Comparison of ENCODE assay signal across 9 mouse cellular contexts in the genomic region with DNA sequence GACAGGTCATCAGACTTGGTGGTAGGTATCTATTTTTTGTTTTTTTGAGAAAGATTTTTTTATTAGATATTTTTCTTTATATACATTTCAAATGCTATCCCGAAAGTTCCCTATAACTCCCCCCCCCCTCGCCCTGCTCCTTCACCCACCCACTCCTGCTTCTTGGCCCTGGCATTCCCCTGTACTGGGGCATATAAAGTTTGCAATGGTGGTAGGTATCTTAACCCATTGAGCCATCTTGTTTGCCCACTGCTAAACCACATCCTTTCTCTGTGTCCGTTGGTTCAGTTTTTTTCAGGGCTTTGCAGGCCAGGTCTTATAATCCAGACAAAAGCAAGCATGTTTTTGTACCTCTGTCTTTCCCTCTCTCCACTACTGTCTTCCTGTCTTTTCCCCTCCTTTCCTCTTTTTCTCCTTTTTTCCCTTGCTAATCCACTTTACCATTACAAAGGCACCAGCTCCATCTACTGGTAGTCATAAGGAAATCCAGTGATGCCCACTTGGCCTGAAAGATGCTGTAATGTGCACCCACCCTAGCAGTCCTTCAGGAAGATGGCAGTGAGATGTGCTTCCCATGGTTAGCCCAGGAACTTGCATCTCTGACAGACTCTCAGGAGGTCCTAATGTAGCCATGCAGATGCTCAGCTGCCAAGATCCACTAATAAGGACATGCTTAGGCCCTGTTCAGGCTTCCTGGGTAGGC. TPM values are rescaled to one million over a fixed set of nuclear protein-coding genes. Genes with fewer than 3 reads are reported as not detected.
DNase-seq lines count a peak whose midpoint lies in the region; ATAC-seq and TF ChIP-seq lines count a peak whose summit lies in the region.
"Had no signal": no experiment of that assay in that cellular context is flagged by ENCODE, and none has a peak within 500 bp of the region (broad histone marks: within the 10 kb centered on the region; RNA-seq: fewer than 3 reads in every experiment).

No protein-coding gene starts in this region.

- WGBS in limb, embryonic 11.5 days = 65% methylated on average over 3 of the region's 3 CpGs
- WGBS in limb, embryonic 10.5 days = 65% methylated on average over 3 of the region's 3 CpGs
- 52% methylated on average over 3 of the region's 3 CpGs for WGBS in forebrain, postnatal 0 days
- 60% methylated on average over 3 of the region's 3 CpGs for WGBS in neural tube, embryonic 15.5 days

- no peak overlapping the region for H3K4me2 ChIP-seq in limb, embryonic 11.5 days (ENCODE audit: low read depth, severe bottlenecking)
- no peak overlapping the region for H3K4me2 ChIP-seq in forebrain, postnatal 0 days (ENCODE audit: low read depth)
- no peak overlapping the region for H3K4me2 ChIP-seq in neural tube, embryonic 15.5 days
- H3K4me2 ChIP-seq: lung, embryonic 15.5 days had no signal

- peak; percentile 50 to 71 for DNase-seq in cerebellum, postnatal 10 days
- DNase-seq in limb, embryonic 11.5 days (ENCODE audit: low spot score) = peak; percentile 21
- no peak for DNase-seq in limb, embryonic 10.5 days (ENCODE audit: low spot score)
- peak; percentile 81 for DNase-seq in forebrain, postnatal 0 days
- no peak for DNase-seq in thymus, adult 18-20 months
- no peak for DNase-seq in cerebellum, adult 11 months

- no peaks in the 10 kb centered on the region for H3K36me3 ChIP-seq in limb, embryonic 11.5 days (ENCODE audit: control insufficient read depth, insufficient read depth, low read length)
- no peaks in the 10 kb centered on the region for H3K36me3 ChIP-seq in limb, embryonic 10.5 days
- no peaks in the 10 kb centered on the region for H3K36me3 ChIP-seq in forebrain, postnatal 0 days (ENCODE audit: insufficient read depth)
- H3K36me3 ChIP-seq in neural tube, embryonic 15.5 days = no peaks in the 10 kb centered on the region
- H3K36me3 ChIP-seq: lung, embryonic 15.5 days had no signal

- no peaks in the 10 kb centered on the region for H3K4me1 ChIP-seq in limb, embryonic 11.5 days (ENCODE audit: control insufficient read depth, insufficient read depth, low read length)
- H3K4me1 ChIP-seq in limb, embryonic 10.5 days = no peaks in the 10 kb centered on the region
- H3K4me1 ChIP-seq in forebrain, postnatal 0 days (ENCODE audit: insufficient read depth) = no peaks in the 10 kb centered on the region
- H3K4me1 ChIP-seq in neural tube, embryonic 15.5 days = no peaks in the 10 kb centered on the region
- H3K4me1 ChIP-seq: lung, embryonic 15.5 days had no signal

- H3K9ac ChIP-seq in limb, embryonic 11.5 days (ENCODE audit: low read length) = no peak overlapping the region
- H3K9ac ChIP-seq in forebrain, postnatal 0 days = no peak overlapping the region
- H3K9ac ChIP-seq in neural tube, embryonic 15.5 days (replicated peaks) = no peak overlapping the region
- H3K9ac ChIP-seq: lung, embryonic 15.5 days had no signal

- no peak overlapping the region for H3K27ac ChIP-seq in limb, embryonic 11.5 days (replicated peaks; ENCODE audit: low read depth, low read length)
- H3K27ac ChIP-seq in limb, embryonic 10.5 days = no peak overlapping the region
- H3K27ac ChIP-seq in forebrain, postnatal 0 days (ENCODE audit: low read depth, low read length) = no peak overlapping the region
- no peak overlapping the region for H3K27ac ChIP-seq in neural tube, embryonic 15.5 days (replicated peaks)
- H3K27ac ChIP-seq: lung, embryonic 15.5 days had no signal

- H3K27me3 ChIP-seq in limb, embryonic 11.5 days (ENCODE audit: control insufficient read depth, insufficient read depth, low read length) = no peaks in the 10 kb centered on the region
- H3K27me3 ChIP-seq in limb, embryonic 10.5 days (ENCODE audit: low read depth, poor library complexity, severe bottlenecking) = no peaks in the 10 kb centered on the region
- no peaks in the 10 kb centered on the region for H3K27me3 ChIP-seq in forebrain, postnatal 0 days (ENCODE audit: insufficient read depth, low read length)
- H3K27me3 ChIP-seq in neural tube, embryonic 15.5 days (replicated peaks) = no peaks in the 10 kb centered on the region
- H3K27me3 ChIP-seq: lung, embryonic 15.5 days had no signal

- no peaks in the 10 kb centered on the region for H3K9me3 ChIP-seq in limb, embryonic 11.5 days (ENCODE audit: control insufficient read depth, low read length)
- no peaks in the 10 kb centered on the region for H3K9me3 ChIP-seq in limb, embryonic 10.5 days (replicated peaks)
- no peaks in the 10 kb centered on the region for H3K9me3 ChIP-seq in forebrain, postnatal 0 days (ENCODE audit: low read length)
- H3K9me3 ChIP-seq in neural tube, embryonic 15.5 days (replicated peaks) = no peaks in the 10 kb centered on the region
- H3K9me3 ChIP-seq: lung, embryonic 15.5 days had no signal

- ATAC-seq in cerebellum, adult (ENCODE audit: insufficient number of reproducible peaks, low FRiP score, low TSS enrichment) = no peak
- ATAC-seq in limb, embryonic 11.5 days (ENCODE audit: insufficient number of reproducible peaks, low FRiP score, low TSS enrichment, low read depth) = no peak
- ATAC-seq in forebrain, postnatal 0 days = peak; percentile 40
- ATAC-seq in neural tube, embryonic 15.5 days (ENCODE audit: low FRiP score) = peak; percentile 81

- H3K4me3 ChIP-seq in limb, embryonic 11.5 days (ENCODE audit: low read depth, low read length) = no peak overlapping the region
- H3K4me3 ChIP-seq in limb, embryonic 10.5 days = no peak overlapping the region
- H3K4me3 ChIP-seq in forebrain, postnatal 0 days (ENCODE audit: low read depth, low read length) = no peak overlapping the region
- H3K4me3 ChIP-seq in neural tube, embryonic 15.5 days (replicated peaks) = no peak overlapping the region
- H3K4me3 ChIP-seq: lung, embryonic 15.5 days had no signal

- peak; percentile 93 for TF ChIP-seq CTCF in forebrain, postnatal 0 days (IDR thresholded peaks at IDR 0.05; ENCODE audit: low read depth)

RNA-seq across cellular contexts. Expression of gene Vstm2b, which starts 44.3 kb away (rescaled TPM):
- polyA plus RNA-seq in limb, embryonic 11.5 days (2014; fragmentation: Nextera tagmentation; extraction: Ambion mirVana) = 2.2 and 2.8 TPM in 2 replicates
- polyA plus RNA-seq in limb, embryonic 10.5 days (2016; fragmentation: Nextera tagmentation; extraction: Ambion mirVana) = 1.6 and 1.8 TPM in 2 replicates
- 55.4 and 64.6 TPM in 2 replicates for total RNA-seq in forebrain, postnatal 0 days (2014; rRNA removed)
- 27.2 and 31.8 TPM in 2 replicates for polyA plus RNA-seq in forebrain, postnatal 0 days (2015; fragmentation: Nextera tagmentation; extraction: Ambion mirVana)
- 27.2 and 38.3 TPM in 2 replicates for polyA plus RNA-seq in neural tube, embryonic 15.5 days (2015; fragmentation: Nextera tagmentation; extraction: Ambion mirVana)

RNA-seq across cellular contexts. Expression of gene 4930433I11Rik, which starts 45.0 kb away (rescaled TPM):
- polyA plus RNA-seq in limb, embryonic 11.5 days (2014; fragmentation: Nextera tagmentation; extraction: Ambion mirVana) = not detected in 2 replicates
- not detected in 2 replicates for polyA plus RNA-seq in limb, embryonic 10.5 days (2016; fragmentation: Nextera tagmentation; extraction: Ambion mirVana)
- total RNA-seq in forebrain, postnatal 0 days (2014; rRNA removed) = not detected in 2 replicates
- polyA plus RNA-seq in forebrain, postnatal 0 days (2015; fragmentation: Nextera tagmentation; extraction: Ambion mirVana) = not detected in 2 replicates
- not detected in 2 replicates for polyA plus RNA-seq in neural tube, embryonic 15.5 days (2015; fragmentation: Nextera tagmentation; extraction: Ambion mirVana)
- polyA plus RNA-seq: lung, embryonic 15.5 days had no signal

Comparison
In these comparisons a context has a peak if more than half of its experiments do, and no peak if none do; other contexts are left out.
1. DNase-seq: peak in cerebellum, postnatal 10 days (2 of 2), limb, embryonic 11.5 days (single experiment) and forebrain, postnatal 0 days (single experiment); none in limb, embryonic 10.5 days (single experiment), thymus, adult 18-20 months (0 of 2) and cerebellum, adult 11 months (single experiment).
2. ATAC-seq: peak in forebrain, postnatal 0 days (single experiment) and neural tube, embryonic 15.5 days (single experiment); none in cerebellum, adult (single experiment) and limb, embryonic 11.5 days (single experiment).